Mouse (Mus musculus) lung, postnatal 25 days (tissue): ENCODE results near the gene Chst12.
A peak's percentile ranks its signal among the peaks of the same experiment; 100 is the strongest.

ENCODE experiments used
- DNase-seq: peaks from one replicate; pipeline ENCODE4 v3.0.0; 2022; ENCODE audit warnings: low spot score

Gene Chst12

GRCm38 (mm10) chr5:140517159-140517920, 12.0 kb downstream of the Chst12 start:
- DNase-seq = no peak

- no peak for DNase-seq
Observed at GRCm38 (mm10) chr5:140517921-140518230, 12.5 kb downstream of the Chst12 start.

- DNase-seq = no peak
Observed at GRCm38 (mm10) chr5:140521196-140521595, 15.8 kb downstream of the Chst12 start.

- DNase-seq = no peak
Observed at GRCm38 (mm10) chr5:140526754-140527153, 21.4 kb downstream of the Chst12 start.

- no peak for DNase-seq
Observed at GRCm38 (mm10) chr5:140538111-140538683, 32.8 kb downstream of the Chst12 start.

- DNase-seq = peak; percentile 81
Observed at GRCm38 (mm10) chr5:140540106-140540505, 34.8 kb downstream of the Chst12 start.

- DNase-seq = peak; percentile 28
Observed at GRCm38 (mm10) chr5:140542811-140543575, 37.6 kb downstream of the Chst12 start.

GRCm38 (mm10) chr5:140545651-140546050, 40.3 kb downstream of the Chst12 start:
- no peak for DNase-seq

GRCm38 (mm10) chr5:140546332-140546731, 41.0 kb downstream of the Chst12 start:
- DNase-seq = no peak

GRCm38 (mm10) chr5:140549306-140550047, 44.1 kb downstream of the Chst12 start:
- no peak for DNase-seq

GRCm38 (mm10) chr5:140553719-140554118, 48.4 kb downstream of the Chst12 start:
- no peak for DNase-seq

GRCm38 (mm10) chr5:140556859-140557258, 51.5 kb downstream of the Chst12 start:
- DNase-seq = no peak

- no peak for DNase-seq
Observed at GRCm38 (mm10) chr5:140562601-140563000, 57.3 kb downstream of the Chst12 start.

GRCm38 (mm10) chr5:140564896-140565295, 59.5 kb downstream of the Chst12 start, which contains the start of gene Grifin:
Grifin (minus strand) TSS chr5:140565071.
- DNase-seq = no peak

GRCm38 (mm10) chr5:140565451-140565850, 60.1 kb downstream of the Chst12 start:
- DNase-seq = no peak

GRCm38 (mm10) chr5:140565856-140566255, 60.5 kb downstream of the Chst12 start:
- peak; percentile 54 for DNase-seq

GRCm38 (mm10) chr5:140566271-140566670, 60.9 kb downstream of the Chst12 start:
- DNase-seq = no peak

- peak; percentile 88 for DNase-seq
Observed at GRCm38 (mm10) chr5:140567321-140567720, 62.0 kb downstream of the Chst12 start.

GRCm38 (mm10) chr5:140567751-140568150, 62.4 kb downstream of the Chst12 start:
- no peak for DNase-seq

GRCm38 (mm10) chr5:140568321-140568970, 63.1 kb downstream of the Chst12 start:
- DNase-seq = peak; percentile 74

GRCm38 (mm10) chr5:140569032-140569595, 63.8 kb downstream of the Chst12 start:
- DNase-seq = no peak
